Mouse (Mus musculus) forebrain, postnatal 0 days (tissue): ENCODE results near the gene Gemin4. TPM values are rescaled to one million over a fixed set of nuclear protein-coding genes. Genes with fewer than 3 reads are reported as not detected.

Source experiments
- ATAC-seq: fragments of 200-750 bp; cut with Nextera tagmentation; 2 replicates; pipeline ENCODE4 v1.8.0; 2017; ENCODE audit warnings: mild to moderate bottlenecking, moderate library complexity
- DNase-seq: peaks from one replicate; pipeline ENCODE4 v3.0.0-alpha.2; 2015
- H3K27ac ChIP-seq: fragments of 300-500 bp; sonication (generic); 2 replicates; pipeline ENCODE4 v1.5.1; 2014; ENCODE audit warnings: low read depth, mild to moderate bottlenecking, antibody characterized with exemption, low read length, moderate library complexity, mixed read lengths
- H3K27me3 ChIP-seq: fragments of 300-500 bp; sonication (generic); 2 replicates; pipeline ENCODE4 v1.6.1; 2014; ENCODE audit warnings: mild to moderate bottlenecking, low read length, mixed read lengths; ENCODE audit not compliant: insufficient read depth
- H3K36me3 ChIP-seq: fragments of 300-500 bp; sonication (generic); 2 replicates; pipeline ENCODE4 v1.6.1; 2014; ENCODE audit warnings: mild to moderate bottlenecking, moderate library complexity; ENCODE audit not compliant: insufficient read depth
- H3K4me1 ChIP-seq: fragments of 300-500 bp; sonication (generic); 2 replicates; pipeline ENCODE4 v1.6.1; 2014; ENCODE audit warnings: antibody characterized with exemption; ENCODE audit not compliant: insufficient read depth
- H3K4me2 ChIP-seq: fragments of 300-500 bp; sonication (generic); 2 replicates; pipeline ENCODE4 v1.6.1; 2014; ENCODE audit warnings: low read depth, mild to moderate bottlenecking, moderate library complexity
- H3K4me3 ChIP-seq: fragments of 300-500 bp; sonication (generic); 2 replicates; pipeline ENCODE4 v1.5.1; 2014; ENCODE audit warnings: low read depth, low read length, mixed read lengths
- H3K9ac ChIP-seq: fragments of 300-500 bp; sonication (generic); 2 replicates; pipeline ENCODE4 v1.6.1; 2014; ENCODE audit warnings: mild to moderate bottlenecking
- H3K9me3 ChIP-seq: fragments of 300-500 bp; sonication (generic); 2 replicates; pipeline ENCODE4 v1.6.1; 2016; ENCODE audit warnings: low read length
- CTCF ChIP-seq: sonication (generic); IDR thresholded peaks from 2 replicates; pipeline ENCODE4 v1.5.1; 2016; ENCODE audit warnings: antibody characterized with exemption, control low read depth, low read depth
- WGBS: fragments of 180-500 bp; shearing (Covaris S2); extraction: QIAGEN DNeasy Blood & Tissue Kit; methylation state at CpG from one replicate; pipeline ENCODE4 v1.1.7; 2014; 5-methylcytosine and 5-hydroxymethylcytosine counted together
- polyA plus RNA-seq: library from polyadenylated mRNA; unstranded; fragments of >200 nt; fragmentation: Nextera tagmentation; extraction: Ambion mirVana; gene quantifications from 2 replicates; pipeline ENCODE4 v1.2.1, GENCODE M21; 2015
- total RNA-seq: library from RNA; depleted of rRNA; stranded (reverse); fragments of >200 nt; gene quantifications from 2 replicates; pipeline ENCODE4 v1.2.3, GENCODE M21; 2014

The Gemin4 gene
- total and polyA plus RNA-seq, 2 experiments from 2014 or later: 8.7 to 12.2 TPM

DNA sequence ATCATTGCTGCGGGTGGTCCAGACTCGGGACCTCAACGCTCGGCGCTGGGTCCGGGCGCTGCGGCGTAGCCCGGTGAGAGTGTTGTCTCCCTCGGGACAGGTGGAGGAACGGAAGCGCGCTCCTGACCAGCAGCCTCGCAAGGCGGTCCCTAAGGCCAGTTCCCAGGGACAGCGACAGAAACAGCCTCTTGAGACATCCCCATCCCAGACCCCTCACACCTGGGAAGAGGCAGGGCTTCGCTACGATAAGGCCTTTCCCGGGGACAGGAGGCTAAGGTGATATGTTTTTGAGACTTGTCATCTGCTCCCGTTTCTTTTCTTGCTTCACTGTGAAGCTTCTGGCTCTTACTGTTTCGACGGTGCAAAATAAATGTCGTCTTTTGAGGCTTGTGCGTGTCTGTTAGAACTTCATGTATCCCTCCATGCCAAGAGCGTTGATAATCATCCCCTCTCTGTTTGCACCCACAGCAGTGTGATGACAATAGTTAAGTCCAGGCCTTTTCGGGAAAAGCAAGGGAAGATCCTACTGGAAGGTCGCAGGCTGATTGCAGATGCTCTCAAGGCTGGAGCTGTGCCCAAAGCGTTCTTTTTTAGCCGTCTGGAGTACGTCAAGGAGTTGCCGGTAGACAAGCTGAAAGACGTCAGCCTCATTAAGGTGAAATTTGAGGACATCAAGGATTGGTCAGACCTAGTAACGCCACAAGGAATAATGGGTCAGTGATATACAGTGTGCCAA is 26.5 kb upstream of the Gemin4 start:
- peak; percentile 42 for ATAC-seq

DNA sequence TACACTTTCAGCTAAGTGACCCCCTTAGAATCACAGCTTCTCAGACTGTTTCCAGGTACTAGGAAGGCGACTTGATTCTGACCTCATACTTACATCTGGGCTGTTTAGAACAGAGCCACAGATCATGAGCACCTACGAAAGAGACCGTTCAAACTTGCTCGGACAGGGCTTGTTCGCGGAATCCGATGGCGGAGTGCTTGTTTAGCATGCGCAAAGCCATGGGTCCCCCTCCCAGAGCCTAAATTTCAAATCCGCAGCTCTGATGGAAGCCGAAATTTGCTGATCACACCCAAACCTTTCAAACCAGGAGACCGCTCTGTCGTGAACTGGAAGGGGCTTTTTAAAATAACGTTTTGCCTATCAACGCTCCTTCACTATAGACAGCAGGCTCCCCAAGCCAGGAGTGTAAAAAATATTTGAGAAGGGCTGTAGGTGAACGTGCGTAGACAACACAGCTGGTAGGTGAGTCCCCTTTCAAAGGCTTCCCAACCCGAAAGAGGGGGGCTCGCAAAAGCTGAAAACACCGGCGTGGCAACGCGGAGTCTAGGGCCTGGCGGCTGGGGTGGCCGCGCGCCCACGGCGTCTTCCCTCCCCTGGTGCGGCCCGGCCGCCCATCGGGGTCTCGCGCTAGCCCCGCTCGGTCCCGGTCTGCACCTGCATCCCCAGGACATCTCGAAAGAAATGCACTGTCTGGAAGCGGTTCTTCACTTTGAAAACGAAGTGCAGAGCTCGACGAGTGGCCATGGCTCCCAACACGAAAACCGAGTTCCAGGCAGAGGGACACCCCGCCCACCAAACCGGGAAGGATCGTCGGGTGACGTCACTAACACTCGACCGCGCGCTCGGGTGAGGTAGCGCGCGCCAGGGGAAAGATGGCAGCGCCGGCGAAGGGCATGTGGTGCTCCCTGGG is 25.7 kb upstream of the Gemin4 start, which contains the start of the genes Mrm3 and Glod4:
TSS of gene Mrm3 (plus strand) at position 815 of the 910 bp plus-strand sequence.
TSS of gene Glod4 (minus strand) at position 825 of the 910 bp plus-strand sequence.
- TF ChIP-seq CTCF: no peak
- Histone ChIP-seq H3K36me3 (peaks cover 9% of the 10 kb centered on the region), H3K4me3 (peak within 1 kb of the TSS; percentile 83), H3K27me3 (no peaks in the 10 kb centered on the region), H3K9me3 (no peaks in the 10 kb centered on the region), H3K4me1 (peaks cover 6% of the 10 kb centered on the region; the same call in 1 of the 2 replicates), H3K4me2 (peak within 1 kb of the TSS; percentile 76), H3K9ac (peak within 1 kb of the TSS; percentile 74), H3K27ac (peak within 1 kb of the TSS; percentile 82)
- DNase-seq: peak; percentile 97
- ATAC-seq: peak; percentile 96
- WGBS: 1% methylated on average over 61 of the region's 61 CpGs

More for the DNA sequence above, 26.5 kb upstream of the Gemin4 start:
- H3K27ac ChIP-seq: peak overlapping the region; percentile 82
- WGBS: 4% methylated on average over 34 of the region's 34 CpGs
- DNase-seq: peak; percentile 50
- H3K9ac ChIP-seq: peak overlapping the region; percentile 74
- no peak for TF ChIP-seq CTCF
- no peaks in the 10 kb centered on the region for H3K27me3 ChIP-seq
- peak overlapping the region; percentile 83 for H3K4me3 ChIP-seq
- H3K4me2 ChIP-seq: peak overlapping the region; percentile 76
- peaks cover 16% of the 10 kb centered on the region for H3K36me3 ChIP-seq
- peaks cover 6% of the 10 kb centered on the region; the same call in 1 of the 2 replicates for H3K4me1 ChIP-seq
- no peaks in the 10 kb centered on the region for H3K9me3 ChIP-seq

DNA sequence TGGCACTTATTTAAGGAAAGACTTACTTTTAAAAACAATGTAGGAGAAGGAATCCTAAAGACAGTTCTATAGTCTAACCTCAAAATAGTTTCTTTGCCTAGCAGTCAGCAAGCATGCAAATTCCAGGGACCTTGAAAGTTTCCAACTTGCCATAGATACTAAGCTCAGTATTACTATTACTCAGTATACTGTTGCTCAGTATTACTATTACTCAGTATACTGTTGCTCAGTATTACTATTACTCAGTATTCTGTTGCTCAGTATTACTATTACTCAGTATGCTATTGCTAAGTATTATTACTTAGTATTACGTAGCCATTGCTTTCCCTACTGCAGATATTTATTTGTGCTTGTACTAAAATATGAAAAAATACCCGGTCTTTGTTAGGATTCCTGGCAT is 22.3 kb upstream of the Gemin4 start:
- no peak overlapping the region for H3K27ac ChIP-seq
- 97% methylated on average over 2 of the region's 2 CpGs for WGBS
- no peaks in the 10 kb centered on the region for H3K9me3 ChIP-seq
- no peak for TF ChIP-seq CTCF
- H3K4me3 ChIP-seq: no peak overlapping the region
- no peaks in the 10 kb centered on the region for H3K27me3 ChIP-seq
- H3K9ac ChIP-seq: no peak overlapping the region
- ATAC-seq: no peak
- H3K4me1 ChIP-seq: peaks cover 6% of the 10 kb centered on the region; the same call in 1 of the 2 replicates
- peaks cover 23% of the 10 kb centered on the region for H3K36me3 ChIP-seq
- H3K4me2 ChIP-seq: no peak overlapping the region
- no peak for DNase-seq

DNA sequence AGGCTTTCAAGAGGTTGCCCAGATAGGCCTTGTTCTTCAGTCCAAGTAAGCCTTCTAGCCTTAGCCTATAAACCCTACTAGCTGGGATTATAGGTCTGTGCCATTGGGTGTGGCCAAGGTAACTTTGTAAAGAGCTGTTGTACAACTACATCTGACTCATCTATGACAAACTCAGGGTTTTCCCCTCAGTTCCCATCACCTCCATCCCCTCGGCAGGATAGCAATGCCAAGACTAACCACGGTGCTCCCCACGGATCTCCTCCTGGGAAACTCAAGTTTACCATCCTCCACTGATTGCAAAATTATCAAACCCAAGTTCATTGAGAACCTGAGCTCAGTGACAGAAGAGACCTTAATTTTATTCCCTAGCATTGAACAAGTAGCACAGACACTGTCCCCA is 18.7 kb upstream of the Gemin4 start:
- no peak overlapping the region for H3K4me2 ChIP-seq
- TF ChIP-seq CTCF: no peak
- H3K27ac ChIP-seq: no peak overlapping the region
- no peaks in the 10 kb centered on the region for H3K9me3 ChIP-seq
- no peak for ATAC-seq
- H3K4me1 ChIP-seq: no peaks in the 10 kb centered on the region
- H3K36me3 ChIP-seq: peaks cover 53% of the 10 kb centered on the region
- H3K9ac ChIP-seq: no peak overlapping the region
- H3K27me3 ChIP-seq: no peaks in the 10 kb centered on the region
- H3K4me3 ChIP-seq: no peak overlapping the region
- WGBS: 92% methylated on average over 3 of the region's 3 CpGs
- no peak for DNase-seq

DNA sequence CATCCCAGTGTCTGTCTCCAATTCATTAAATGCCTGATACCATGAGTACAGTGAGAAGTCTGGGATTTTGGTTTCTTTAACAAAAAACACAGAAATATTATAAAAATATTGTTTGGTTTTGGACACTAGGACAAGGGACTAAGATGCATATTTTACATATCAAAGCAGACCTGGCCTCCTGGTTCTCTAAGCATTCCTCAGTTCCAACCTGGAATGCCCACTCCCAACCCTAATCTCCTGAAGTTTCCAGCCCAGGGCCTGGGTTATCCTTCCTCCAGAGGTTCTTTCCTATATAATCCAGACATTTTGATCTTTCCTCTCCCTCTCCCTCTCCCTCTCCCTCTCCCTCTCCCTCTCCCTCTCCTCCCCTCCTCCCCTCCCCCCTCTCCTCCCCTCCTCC is 7.6 kb upstream of the Gemin4 start:
- Histone ChIP-seq H3K9me3 (no peaks in the 10 kb centered on the region), H3K4me3 (no peak overlapping the region), H3K27ac (no peak overlapping the region), H3K27me3 (no peaks in the 10 kb centered on the region), H3K4me1 (no peaks in the 10 kb centered on the region), H3K4me2 (no peak overlapping the region), H3K9ac (no peak overlapping the region), H3K36me3 (peaks cover 37% of the 10 kb centered on the region)
- DNase-seq (no peak), ATAC-seq (no peak)
- TF ChIP-seq CTCF: no peak

DNA sequence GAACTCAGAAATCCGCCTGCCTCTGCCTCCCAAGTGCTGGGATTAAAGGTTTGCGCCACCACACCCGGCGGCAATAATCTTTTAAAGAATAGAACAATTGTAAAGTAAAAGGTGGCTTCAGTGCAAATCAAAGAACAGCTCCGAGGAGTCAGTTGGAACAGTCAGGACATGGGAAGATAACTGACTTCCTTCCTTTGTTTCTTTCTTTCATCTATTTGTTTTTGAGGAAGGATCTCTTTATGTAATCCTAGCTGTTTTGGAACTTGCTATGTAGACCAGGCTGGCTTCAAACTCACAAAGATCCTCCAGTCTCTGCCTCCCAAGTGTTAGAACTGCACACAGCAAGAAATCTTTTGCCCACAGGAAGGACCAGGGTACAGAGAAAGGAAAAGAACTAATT is 7.2 kb upstream of the Gemin4 start:
- H3K36me3 ChIP-seq: peaks cover 41% of the 10 kb centered on the region
- no peaks in the 10 kb centered on the region for H3K9me3 ChIP-seq
- DNase-seq (no peak), ATAC-seq (no peak)
- no peak overlapping the region for H3K4me2 ChIP-seq
- H3K27ac ChIP-seq: no peak overlapping the region
- no peaks in the 10 kb centered on the region for H3K4me1 ChIP-seq
- H3K9ac ChIP-seq: no peak overlapping the region
- H3K27me3 ChIP-seq: no peaks in the 10 kb centered on the region
- TF ChIP-seq CTCF: no peak
- H3K4me3 ChIP-seq: no peak overlapping the region
- WGBS: 98% methylated on average over 5 of the region's 5 CpGs
